Mouse (Mus musculus): ENCODE measurements at regions not wholly inside any gene's neighbourhood (a gene's known extent, or its start where the extent isn't known, plus 50 kb on each side); places are given as distances from the start of the nearest gene placed in this dataset.

- no peaks in the 10 kb centered on the region for H3K27me3 ChIP-seq (ENCODE audit: control insufficient read depth, insufficient read depth, low read length)
Measured at GRCm38 (mm10) chr1:120930141-120930540, 327.9 kb downstream of the En1 start.

GRCm38 (mm10) chr1:120935321-120935720, 333.1 kb downstream of the En1 start:
- H3K27me3 ChIP-seq (ENCODE audit: control insufficient read depth, insufficient read depth, low read length) = no peaks in the 10 kb centered on the region
- DNase-seq (ENCODE audit: low read depth in 1 of 2, low spot score in 2 of 2) = no peak
- H3K4me1 ChIP-seq (ENCODE audit: control insufficient read depth, insufficient read depth, insufficient read length) = no peaks in the 10 kb centered on the region
- no peaks in the 10 kb centered on the region for H3K36me3 ChIP-seq (ENCODE audit: control insufficient read depth, insufficient read depth, low read length)
- WGBS = 83% methylated on average over 3 of the region's 3 CpGs
- H3K4me3 ChIP-seq (ENCODE audit: extremely low read depth, insufficient read depth, insufficient read length) = no peak overlapping the region
- no peak overlapping the region for H3K27ac ChIP-seq (ENCODE audit: insufficient read depth, low read length)
- TF ChIP-seq POLR2A (IDR thresholded peaks at IDR 0.05; ENCODE audit: low read depth, low read length) (no peak), CTCF (IDR thresholded peaks at IDR 0.05; ENCODE audit: extremely low read depth, insufficient read depth, insufficient read length, insufficient replicate concordance) (no peak)

More at GRCm38 (mm10) chr1:120930141-120930540, 327.9 kb downstream of the En1 start:
- no peak for TF ChIP-seq CTCF (IDR thresholded peaks at IDR 0.05; ENCODE audit: extremely low read depth, insufficient read depth, insufficient read length, insufficient replicate concordance)
- no peak for TF ChIP-seq POLR2A (IDR thresholded peaks at IDR 0.05; ENCODE audit: low read depth, low read length)
- H3K36me3 ChIP-seq (ENCODE audit: control insufficient read depth, insufficient read depth, low read length) = no peaks in the 10 kb centered on the region
- H3K4me1 ChIP-seq (ENCODE audit: control insufficient read depth, insufficient read depth, insufficient read length) = no peaks in the 10 kb centered on the region
- H3K4me3 ChIP-seq (ENCODE audit: extremely low read depth, insufficient read depth, insufficient read length) = no peak overlapping the region
- no peak overlapping the region for H3K27ac ChIP-seq (ENCODE audit: insufficient read depth, low read length)
- WGBS = 83% methylated on average over 7 of the region's 7 CpGs
- no peak for DNase-seq (ENCODE audit: low read depth in 1 of 2, low spot score in 2 of 2)

GRCm38 (mm10) chr1:120943711-120944110, 341.5 kb downstream of the En1 start:
- WGBS = 74% methylated on average over 4 of the region's 4 CpGs
- no peak overlapping the region for H3K27ac ChIP-seq (ENCODE audit: insufficient read depth, low read length)
- H3K27me3 ChIP-seq (ENCODE audit: control insufficient read depth, insufficient read depth, low read length) = no peaks in the 10 kb centered on the region
- no peak overlapping the region for H3K4me3 ChIP-seq (ENCODE audit: extremely low read depth, insufficient read depth, insufficient read length)
- TF ChIP-seq CTCF (IDR thresholded peaks at IDR 0.05; ENCODE audit: extremely low read depth, insufficient read depth, insufficient read length, insufficient replicate concordance) (no peak), POLR2A (IDR thresholded peaks at IDR 0.05; ENCODE audit: low read depth, low read length) (no peak)
- no peaks in the 10 kb centered on the region for H3K4me1 ChIP-seq (ENCODE audit: control insufficient read depth, insufficient read depth, insufficient read length)
- no peak for DNase-seq (ENCODE audit: low read depth in 1 of 2, low spot score in 2 of 2)
- no peaks in the 10 kb centered on the region for H3K36me3 ChIP-seq (ENCODE audit: control insufficient read depth, insufficient read depth, low read length)

- no peaks in the 10 kb centered on the region for H3K27me3 ChIP-seq (ENCODE audit: control insufficient read depth, insufficient read depth, low read length)
- 84% methylated on average over 4 of the region's 4 CpGs for WGBS
- H3K4me1 ChIP-seq (ENCODE audit: control insufficient read depth, insufficient read depth, insufficient read length) = no peaks in the 10 kb centered on the region
- no peak overlapping the region for H3K27ac ChIP-seq (ENCODE audit: insufficient read depth, low read length)
- H3K4me3 ChIP-seq (ENCODE audit: extremely low read depth, insufficient read depth, insufficient read length) = no peak overlapping the region
- DNase-seq (ENCODE audit: low read depth in 1 of 2, low spot score in 2 of 2) = no peak
- H3K36me3 ChIP-seq (ENCODE audit: control insufficient read depth, insufficient read depth, low read length) = no peaks in the 10 kb centered on the region
- no peak for TF ChIP-seq POLR2A (IDR thresholded peaks at IDR 0.05; ENCODE audit: low read depth, low read length)
- TF ChIP-seq CTCF (IDR thresholded peaks at IDR 0.05; ENCODE audit: extremely low read depth, insufficient read depth, insufficient read length, insufficient replicate concordance) = no peak
Measured at GRCm38 (mm10) chr1:120946349-120946748, 344.1 kb downstream of the En1 start.

GRCm38 (mm10) chr1:120961235-120961634, 359.0 kb downstream of the En1 start:
- H3K36me3 ChIP-seq (ENCODE audit: control insufficient read depth, insufficient read depth, low read length) = no peaks in the 10 kb centered on the region
- DNase-seq (ENCODE audit: low read depth in 1 of 2, low spot score in 2 of 2) = no peak
- H3K27ac ChIP-seq (ENCODE audit: insufficient read depth, low read length) = no peak overlapping the region
- H3K27me3 ChIP-seq (ENCODE audit: control insufficient read depth, insufficient read depth, low read length) = no peaks in the 10 kb centered on the region
- no peak overlapping the region for H3K4me3 ChIP-seq (ENCODE audit: extremely low read depth, insufficient read depth, insufficient read length)
- 81% methylated on average over 1 of the region's 1 CpGs for WGBS
- H3K4me1 ChIP-seq (ENCODE audit: control insufficient read depth, insufficient read depth, insufficient read length) = no peaks in the 10 kb centered on the region
- TF ChIP-seq POLR2A (IDR thresholded peaks at IDR 0.05; ENCODE audit: low read depth, low read length) (no peak), CTCF (IDR thresholded peaks at IDR 0.05; ENCODE audit: extremely low read depth, insufficient read depth, insufficient read length, insufficient replicate concordance) (no peak)

DNA sequence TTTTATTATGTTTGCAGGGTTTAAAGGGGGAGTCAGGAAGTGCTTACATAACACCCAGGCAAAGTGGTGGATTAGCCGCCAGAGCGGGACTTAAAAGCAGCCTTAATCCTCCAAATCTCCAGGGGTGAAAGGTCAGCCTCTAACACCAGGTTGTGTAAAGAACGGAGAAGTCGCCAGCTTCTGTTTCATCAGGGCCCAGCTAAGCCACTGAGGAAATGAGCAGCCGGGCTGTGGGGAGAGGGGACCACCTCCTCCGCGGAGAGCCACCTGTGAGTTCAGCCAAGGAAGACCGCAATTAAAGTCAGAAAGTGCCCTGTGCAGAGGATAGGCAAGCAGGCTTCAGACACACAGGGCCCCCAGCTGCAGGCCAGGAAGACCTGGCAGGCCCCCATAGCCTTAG, 359.8 kb downstream of the En1 start:
- TF ChIP-seq CTCF (IDR thresholded peaks at IDR 0.05; ENCODE audit: extremely low read depth, insufficient read depth, insufficient read length, insufficient replicate concordance) (no peak), POLR2A (IDR thresholded peaks at IDR 0.05; ENCODE audit: low read depth, low read length) (no peak)
- Histone ChIP-seq H3K27ac (ENCODE audit: insufficient read depth, low read length) (no peak overlapping the region), H3K4me1 (ENCODE audit: control insufficient read depth, insufficient read depth, insufficient read length) (no peaks in the 10 kb centered on the region), H3K27me3 (ENCODE audit: control insufficient read depth, insufficient read depth, low read length) (no peaks in the 10 kb centered on the region), H3K4me3 (ENCODE audit: extremely low read depth, insufficient read depth, insufficient read length) (no peak overlapping the region), H3K36me3 (ENCODE audit: control insufficient read depth, insufficient read depth, low read length) (no peaks in the 10 kb centered on the region)
- WGBS = 48% methylated on average over 8 of the region's 8 CpGs
- DNase-seq (ENCODE audit: low read depth in 1 of 2, low spot score in 2 of 2) = no peak

GRCm38 (mm10) chr1:120963477-120964178, 361.4 kb downstream of the En1 start:
- WGBS = 53% methylated on average over 14 of the region's 14 CpGs
- Histone ChIP-seq H3K36me3 (ENCODE audit: control insufficient read depth, insufficient read depth, low read length) (no peaks in the 10 kb centered on the region), H3K27me3 (ENCODE audit: control insufficient read depth, insufficient read depth, low read length) (no peaks in the 10 kb centered on the region)

More at GRCm38 (mm10) chr1:120963477-120964178, 361.4 kb downstream of the En1 start:
- H3K4me3 ChIP-seq (ENCODE audit: extremely low read depth, insufficient read depth, insufficient read length) = no peak overlapping the region
- H3K27ac ChIP-seq (ENCODE audit: insufficient read depth, low read length) = no peak overlapping the region
- TF ChIP-seq POLR2A (IDR thresholded peaks at IDR 0.05; ENCODE audit: low read depth, low read length) (no peak), CTCF (IDR thresholded peaks at IDR 0.05; ENCODE audit: extremely low read depth, insufficient read depth, insufficient read length, insufficient replicate concordance) (no peak)
- no peak for DNase-seq (ENCODE audit: low read depth in 1 of 2, low spot score in 2 of 2)
- no peaks in the 10 kb centered on the region for H3K4me1 ChIP-seq (ENCODE audit: control insufficient read depth, insufficient read depth, insufficient read length)
